Mouse (Mus musculus): ENCODE data around the gene Olfr729.

Olfr729 gene

DNA sequence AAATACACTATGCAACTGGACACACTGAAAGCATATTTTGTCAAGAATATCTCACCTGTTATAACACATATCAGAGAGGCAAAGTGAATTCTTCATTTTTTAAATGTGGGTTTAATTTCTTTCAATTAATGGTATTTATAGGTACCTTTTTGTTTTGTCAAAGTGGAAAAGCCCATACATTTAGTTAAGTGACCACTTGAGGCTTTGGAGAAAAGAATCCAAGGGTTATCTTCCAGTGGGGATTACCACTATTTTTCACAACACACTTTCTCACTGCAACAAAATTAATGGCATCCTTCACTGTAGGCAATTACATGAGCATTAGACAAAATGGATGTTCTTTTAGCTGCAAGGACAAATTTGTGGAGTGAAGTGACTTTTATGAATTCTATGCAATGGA lies at the start of gene Olfr729:
Olfr729 (minus strand) TSS at position 101 of the 400 bp plus-strand sequence.
- in situ Hi-C loops (cut with MboI; ENCODE audit: low sequenced_read_pairs) = no loop called here

- in situ Hi-C loops (cut with MboI; ENCODE audit: low sequenced_read_pairs) = no loop called here
These were observed 35.4 kb upstream of the Olfr729 start, which contains the start of gene Olfr730 for GRCm38 (mm10) chr14:50188098-50188497. Gene Olfr730 (minus strand): TSS chr14:50188198.

- in situ Hi-C loops (cut with MboI; ENCODE audit: low sequenced_read_pairs) = loop anchor here (25.0 kb wide), 1 partner anchor 95 kb away; the partner anchor contains the start of gene Olfr731
These were observed 10.1 kb downstream of the Olfr729 start, which contains the start of gene Olfr728 for GRCm38 (mm10) chr14:50142580-50142979. Gene Olfr728 (minus strand): TSS chr14:50142680.

GRCm38 (mm10) chr14:50122886-50123285 lies 29.8 kb downstream of the Olfr729 start, which contains the start of gene Olfr727:
Gene Olfr727 (plus strand): TSS chr14:50123186.
- in situ Hi-C loops (cut with MboI; ENCODE audit: low sequenced_read_pairs) = no loop called here
